Mouse (Mus musculus): ENCODE data around the gene Usp31. TPM values are rescaled to one million over a fixed set of nuclear protein-coding genes. Genes with fewer than 3 reads are reported as not detected.

Usp31 gene
- polyA plus RNA-seq, 1 experiment from 2014 or later: 1.3 TPM

GRCm38 (mm10) chr7:121701983-121702382, 5.1 kb downstream of the Usp31 start:
- Histone ChIP-seq H3K27me3 (replicated peaks) (no peaks in the 10 kb centered on the region), H3K9me3 (no peaks in the 10 kb centered on the region), H3K27ac (replicated peaks) (no peak overlapping the region), H3K4me3 (no peak overlapping the region), H3K36me3 (peaks cover 5% of the 10 kb centered on the region; the same call in 1 of the 2 replicates), H3K9ac (no peak overlapping the region), H3K4me2 (no peak overlapping the region), H3K4me1 (peaks cover 76% of the 10 kb centered on the region)
- 14% methylated on average over 6 of the region's 6 CpGs for WGBS
- ATAC-seq (ENCODE audit: extremely low read depth, insufficient number of reproducible peaks, low FRiP score, low TSS enrichment): no peak

DNA sequence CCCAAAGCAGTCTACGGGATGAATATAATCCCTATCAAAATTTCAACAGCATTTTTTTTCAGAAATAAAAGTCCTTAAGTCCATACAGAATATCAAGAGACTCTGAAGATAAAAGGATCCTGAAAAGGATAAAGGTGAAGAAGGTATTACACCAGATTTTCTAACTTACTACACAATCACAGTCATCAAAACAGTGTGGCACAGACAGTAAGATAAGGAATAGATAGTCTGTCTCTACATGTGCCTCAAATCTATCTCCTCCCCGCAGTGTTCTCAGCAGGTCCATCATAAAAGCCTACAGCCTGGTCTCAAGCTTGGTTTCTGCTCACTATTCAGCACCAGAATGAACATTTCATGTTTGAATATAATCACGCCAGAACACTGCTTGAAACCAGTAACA, 6.6 kb downstream of the Usp31 start:
- Histone ChIP-seq H3K4me3 (no peak overlapping the region), H3K4me1 (peaks cover 68% of the 10 kb centered on the region), H3K9ac (no peak overlapping the region), H3K9me3 (no peaks in the 10 kb centered on the region), H3K36me3 (peaks cover 5% of the 10 kb centered on the region; the same call in 1 of the 2 replicates), H3K4me2 (no peak overlapping the region), H3K27me3 (replicated peaks) (no peaks in the 10 kb centered on the region), H3K27ac (replicated peaks) (no peak overlapping the region)
- WGBS: 75% methylated on average over 3 of the region's 3 CpGs
- no peak for ATAC-seq (ENCODE audit: extremely low read depth, insufficient number of reproducible peaks, low FRiP score, low TSS enrichment)

DNA sequence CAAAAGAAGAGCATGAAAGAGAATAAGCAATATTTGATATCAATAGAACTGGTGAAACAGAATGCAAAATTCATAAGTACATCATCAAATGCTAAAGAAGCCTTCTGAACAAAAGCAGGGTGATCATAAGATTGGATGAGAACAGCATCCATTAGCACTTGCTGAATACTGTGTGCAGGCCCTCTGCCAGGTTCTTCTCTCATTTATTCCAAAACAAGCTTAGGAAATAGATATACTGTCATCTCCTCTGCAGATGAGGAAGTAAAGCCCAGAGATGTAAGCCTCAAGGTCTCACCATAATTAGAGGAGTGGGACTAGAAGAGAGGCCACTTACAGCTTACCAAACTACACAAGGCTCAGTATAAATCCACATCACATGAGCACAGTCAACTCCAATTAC, 7.8 kb downstream of the Usp31 start:
- Histone ChIP-seq H3K4me3 (no peak overlapping the region), H3K27ac (replicated peaks) (no peak overlapping the region), H3K36me3 (peaks cover 5% of the 10 kb centered on the region; the same call in 1 of the 2 replicates), H3K4me2 (no peak overlapping the region), H3K9ac (no peak overlapping the region), H3K27me3 (replicated peaks) (no peaks in the 10 kb centered on the region), H3K4me1 (peaks cover 55% of the 10 kb centered on the region), H3K9me3 (no peaks in the 10 kb centered on the region)
- ATAC-seq (ENCODE audit: extremely low read depth, insufficient number of reproducible peaks, low FRiP score, low TSS enrichment): no peak

GRCm38 (mm10) chr7:121697574-121697973, 9.5 kb downstream of the Usp31 start:
- no peak for ATAC-seq (ENCODE audit: extremely low read depth, insufficient number of reproducible peaks, low FRiP score, low TSS enrichment)
- H3K9ac ChIP-seq: no peak overlapping the region
- H3K27ac ChIP-seq (replicated peaks): no peak overlapping the region
- H3K4me1 ChIP-seq: peaks cover 43% of the 10 kb centered on the region
- WGBS: 54% methylated on average over 1 of the region's 1 CpGs
- no peaks in the 10 kb centered on the region for H3K27me3 ChIP-seq (replicated peaks)
- no peaks in the 10 kb centered on the region for H3K9me3 ChIP-seq
- H3K4me3 ChIP-seq: no peak overlapping the region
- no peak overlapping the region for H3K4me2 ChIP-seq
- H3K36me3 ChIP-seq: no peaks in the 10 kb centered on the region

DNA sequence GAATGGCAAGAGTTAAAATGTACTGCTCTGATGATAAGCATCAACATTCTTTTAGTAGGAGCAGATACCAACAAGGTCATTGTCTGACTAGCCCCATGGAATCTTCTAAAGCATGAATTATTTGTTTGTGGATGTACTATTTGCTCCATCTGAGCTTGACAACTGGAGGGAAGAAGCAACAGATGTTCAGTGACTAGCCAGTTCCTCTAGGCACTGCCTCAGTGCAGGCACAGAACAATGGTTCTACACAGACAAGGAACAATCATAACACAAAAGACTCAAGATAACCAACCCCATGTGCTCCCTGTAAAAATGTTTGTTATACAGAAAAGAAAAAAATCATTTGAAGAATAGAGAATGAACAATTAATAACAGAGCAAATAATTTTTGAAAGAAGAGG, 9.9 kb downstream of the Usp31 start:
- Histone ChIP-seq H3K27me3 (replicated peaks) (no peaks in the 10 kb centered on the region), H3K4me2 (no peak overlapping the region), H3K4me3 (no peak overlapping the region), H3K9me3 (no peaks in the 10 kb centered on the region), H3K36me3 (no peaks in the 10 kb centered on the region), H3K4me1 (peaks cover 39% of the 10 kb centered on the region), H3K9ac (no peak overlapping the region), H3K27ac (replicated peaks) (no peak overlapping the region)
- ATAC-seq (ENCODE audit: extremely low read depth, insufficient number of reproducible peaks, low FRiP score, low TSS enrichment): no peak

DNA sequence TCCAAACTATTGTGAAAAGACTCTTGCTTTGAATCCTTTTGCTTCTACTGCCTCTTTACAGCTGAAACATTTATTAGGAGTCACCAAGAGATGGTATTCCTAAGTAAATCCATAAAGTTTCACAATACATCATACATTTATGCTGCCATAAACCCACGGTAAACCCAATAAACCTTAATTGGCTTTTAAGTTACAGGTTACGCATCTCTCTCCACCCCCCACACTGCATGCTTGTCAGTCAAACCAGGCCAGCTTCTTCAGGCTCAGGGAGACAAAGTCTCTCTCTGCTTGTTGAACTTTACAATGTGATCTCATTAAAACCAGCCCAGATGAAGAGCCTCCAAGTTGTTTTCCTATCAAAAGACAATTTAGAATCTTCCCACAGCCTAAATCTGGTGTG, 15.2 kb downstream of the Usp31 start:
- no peaks in the 10 kb centered on the region for H3K36me3 ChIP-seq
- no peaks in the 10 kb centered on the region for H3K27me3 ChIP-seq (replicated peaks)
- no peaks in the 10 kb centered on the region for H3K9me3 ChIP-seq
- no peak overlapping the region for H3K4me2 ChIP-seq
- H3K4me1 ChIP-seq: no peaks in the 10 kb centered on the region
- no peak overlapping the region for H3K9ac ChIP-seq
- H3K27ac ChIP-seq (replicated peaks): no peak overlapping the region
- no peak overlapping the region for H3K4me3 ChIP-seq
- WGBS: 79% methylated on average over 2 of the region's 2 CpGs
- no peak for ATAC-seq (ENCODE audit: extremely low read depth, insufficient number of reproducible peaks, low FRiP score, low TSS enrichment)

- no peak overlapping the region for H3K9ac ChIP-seq
- no peaks in the 10 kb centered on the region for H3K27me3 ChIP-seq (replicated peaks)
- no peaks in the 10 kb centered on the region for H3K9me3 ChIP-seq
- H3K4me2 ChIP-seq: no peak overlapping the region
- no peak overlapping the region for H3K4me3 ChIP-seq
- H3K36me3 ChIP-seq: no peaks in the 10 kb centered on the region
- ATAC-seq (ENCODE audit: extremely low read depth, insufficient number of reproducible peaks, low FRiP score, low TSS enrichment): no peak
- no peak overlapping the region for H3K27ac ChIP-seq (replicated peaks)
- no peaks in the 10 kb centered on the region for H3K4me1 ChIP-seq
Observed at GRCm38 (mm10) chr7:121689338-121689737, 17.7 kb downstream of the Usp31 start.

- H3K4me1 ChIP-seq: no peaks in the 10 kb centered on the region
- no peaks in the 10 kb centered on the region for H3K9me3 ChIP-seq
- H3K27me3 ChIP-seq (replicated peaks): no peaks in the 10 kb centered on the region
- no peak overlapping the region for H3K4me3 ChIP-seq
- H3K27ac ChIP-seq (replicated peaks): no peak overlapping the region
- WGBS: 87% methylated on average over 5 of the region's 5 CpGs
- H3K36me3 ChIP-seq: no peaks in the 10 kb centered on the region
- no peak overlapping the region for H3K9ac ChIP-seq
- H3K4me2 ChIP-seq: no peak overlapping the region
- ATAC-seq (ENCODE audit: extremely low read depth, insufficient number of reproducible peaks, low FRiP score, low TSS enrichment): no peak
Observed at GRCm38 (mm10) chr7:121685140-121685984, 21.7 kb downstream of the Usp31 start.

GRCm38 (mm10) chr7:121681191-121681590, 25.9 kb downstream of the Usp31 start:
- no peaks in the 10 kb centered on the region for H3K27me3 ChIP-seq (replicated peaks)
- H3K4me2 ChIP-seq: no peak overlapping the region
- no peak overlapping the region for H3K9ac ChIP-seq
- no peak overlapping the region for H3K4me3 ChIP-seq
- no peaks in the 10 kb centered on the region for H3K9me3 ChIP-seq
- no peak overlapping the region for H3K27ac ChIP-seq (replicated peaks)
- peaks cover 12% of the 10 kb centered on the region for H3K36me3 ChIP-seq
- peaks cover 8% of the 10 kb centered on the region for H3K4me1 ChIP-seq
- no peak for ATAC-seq (ENCODE audit: extremely low read depth, insufficient number of reproducible peaks, low FRiP score, low TSS enrichment)

- WGBS: 44% methylated on average over 4 of the region's 4 CpGs
- H3K36me3 ChIP-seq: peaks cover 31% of the 10 kb centered on the region
- no peak overlapping the region for H3K4me3 ChIP-seq
- no peak for ATAC-seq (ENCODE audit: extremely low read depth, insufficient number of reproducible peaks, low FRiP score, low TSS enrichment)
- H3K9me3 ChIP-seq: no peaks in the 10 kb centered on the region
- no peak overlapping the region for H3K9ac ChIP-seq
- H3K27me3 ChIP-seq (replicated peaks): no peaks in the 10 kb centered on the region
- no peak overlapping the region for H3K27ac ChIP-seq (replicated peaks)
- no peak overlapping the region for H3K4me2 ChIP-seq
- peaks cover 8% of the 10 kb centered on the region for H3K4me1 ChIP-seq
Observed at GRCm38 (mm10) chr7:121677105-121677753, 29.8 kb downstream of the Usp31 start.

GRCm38 (mm10) chr7:121660705-121661104, 46.3 kb downstream of the Usp31 start:
- no peaks in the 10 kb centered on the region for H3K27me3 ChIP-seq (replicated peaks)
- H3K9me3 ChIP-seq: no peaks in the 10 kb centered on the region
- no peak for ATAC-seq (ENCODE audit: extremely low read depth, insufficient number of reproducible peaks, low FRiP score, low TSS enrichment)
- 63% methylated on average over 1 of the region's 1 CpGs for WGBS
- peaks cover 73% of the 10 kb centered on the region for H3K36me3 ChIP-seq
- no peak overlapping the region for H3K27ac ChIP-seq (replicated peaks)
- H3K4me2 ChIP-seq: no peak overlapping the region
- no peak overlapping the region for H3K9ac ChIP-seq
- peaks cover 5% of the 10 kb centered on the region for H3K4me1 ChIP-seq
- no peak overlapping the region for H3K4me3 ChIP-seq

GRCm38 (mm10) chr7:121658866-121659265, 48.2 kb downstream of the Usp31 start:
- no peak; the same call in 1 of the 2 replicates for ATAC-seq (ENCODE audit: extremely low read depth, insufficient number of reproducible peaks, low FRiP score, low TSS enrichment)
- no peak overlapping the region for H3K4me3 ChIP-seq
- H3K36me3 ChIP-seq: peaks cover 77% of the 10 kb centered on the region
- H3K27ac ChIP-seq (replicated peaks): no peak overlapping the region
- no peak overlapping the region for H3K4me2 ChIP-seq
- 88% methylated on average over 7 of the region's 7 CpGs for WGBS
- no peaks in the 10 kb centered on the region for H3K27me3 ChIP-seq (replicated peaks)
- no peaks in the 10 kb centered on the region for H3K9me3 ChIP-seq
- H3K4me1 ChIP-seq: peaks cover 5% of the 10 kb centered on the region
- no peak overlapping the region for H3K9ac ChIP-seq
